Comparison of ENCODE assay signal across 22 mouse cellular contexts in the genomic region with DNA sequence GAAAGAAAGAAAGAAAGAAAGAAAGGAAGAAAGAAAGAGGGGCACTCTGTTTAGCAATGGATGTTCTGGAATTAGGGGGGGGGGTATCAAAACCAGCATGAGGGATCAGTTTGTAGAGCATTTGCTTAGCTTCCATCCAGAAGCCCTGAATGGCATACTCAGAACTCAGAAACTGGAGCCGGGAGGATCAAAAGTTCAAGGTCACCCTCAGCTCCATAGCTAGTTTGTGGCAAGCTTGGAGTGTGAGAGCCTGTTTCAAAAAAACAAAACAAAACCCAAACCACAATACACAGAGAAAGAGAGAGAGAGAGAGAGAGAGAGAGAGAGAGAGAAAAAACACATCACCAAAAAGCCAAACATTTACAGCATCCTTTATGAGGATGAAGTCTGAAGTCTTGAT. TPM values are rescaled to one million over a fixed set of nuclear protein-coding genes. Genes with fewer than 3 reads are reported as not detected.
DNase-seq lines count a peak whose midpoint lies in the region; TF ChIP-seq lines count a peak whose summit lies in the region.
"Had no signal": no experiment of that assay in that cellular context is flagged by ENCODE, and none has a peak within 500 bp of the region (broad histone marks: within the 10 kb centered on the region; RNA-seq: fewer than 3 reads in every experiment).

No protein-coding gene starts in this region.

- DNase-seq in 416B (ENCODE audit: low read depth) (peak; percentile 61), R1 (ENCODE audit: low read depth, low spot score) (peak; percentile 74)
- DNase-seq in thymus, postnatal 25 days: no peak
- DNase-seq in left cerebral cortex, adult 8-10 months (ENCODE audit: low spot score in 2 of 2): no peak
- no peak for DNase-seq in adrenal gland, postnatal 36 days
- DNase-seq: adrenal gland, adult 8-10 months; adrenal gland, postnatal 14 days; B cell, adult 2 months; cerebellum, adult 11 months; cerebellum, adult 18-20 months; cerebellum, adult 8-10 months; cerebellum, postnatal 10 days; cerebellum, postnatal 25 days; forebrain, postnatal 0 days had no signal

- H3K27ac ChIP-seq in ES-Bruce4 (ENCODE audit: insufficient read depth, low read length): 0 out of 2 replicates have a peak overlapping the region, but pooled peaks have one; percentile 37
- H3K27ac ChIP-seq: embryonic facial prominence, embryonic 10.5 days; embryonic facial prominence, embryonic 12.5 days; forebrain, embryonic 13.5 days; forebrain, embryonic 15.5 days had no signal

- H3K9ac ChIP-seq in ES-Bruce4 (ENCODE audit: low read depth, poor library complexity, severe bottlenecking): no peak overlapping the region
- H3K9ac ChIP-seq: embryonic facial prominence, embryonic 12.5 days; forebrain, embryonic 13.5 days; forebrain, embryonic 15.5 days; forebrain, postnatal 0 days had no signal

- TF ChIP-seq EP300 in ES-Bruce4 (IDR thresholded peaks at IDR 0.05; ENCODE audit: insufficient read depth, low read depth, low read length): no peak

- TF ChIP-seq POLR2A in ES-Bruce4 (IDR thresholded peaks at IDR 0.05; ENCODE audit: insufficient read depth, low read length): no peak

- no peak for TF ChIP-seq CTCF in ES-Bruce4 (IDR thresholded peaks at IDR 0.05; ENCODE audit: low read depth, low read length)

- no peak overlapping the region for H3K4me3 ChIP-seq in ES-Bruce4 (ENCODE audit: low read depth, low read length)
- H3K4me3 ChIP-seq: embryonic facial prominence, embryonic 10.5 days; embryonic facial prominence, embryonic 12.5 days; forebrain, embryonic 13.5 days; forebrain, embryonic 15.5 days had no signal

- peaks cover 19% of the 10 kb centered on the region for H3K4me1 ChIP-seq in ES-Bruce4 (ENCODE audit: control insufficient read depth, insufficient read depth, low read length)
- H3K4me1 ChIP-seq: forebrain, embryonic 15.5 days had no signal

- H3K27me3 ChIP-seq in ES-Bruce4 (ENCODE audit: control insufficient read depth, insufficient read depth, low read length, poor library complexity, severe bottlenecking): no peaks in the 10 kb centered on the region
- H3K27me3 ChIP-seq: CH12.LX; embryonic facial prominence, embryonic 12.5 days; Patski had no signal

- H3K36me3 ChIP-seq in ES-Bruce4 (ENCODE audit: control insufficient read depth, insufficient read depth, low read length, poor library complexity, severe bottlenecking): no peaks in the 10 kb centered on the region
- H3K36me3 ChIP-seq: embryonic facial prominence, embryonic 12.5 days; forebrain, embryonic 15.5 days had no signal

- H3K9me3 ChIP-seq in ES-Bruce4 (replicated peaks; ENCODE audit: control insufficient read depth, insufficient read depth, low read length, poor library complexity, severe bottlenecking): no peaks in the 10 kb centered on the region
- H3K9me3 ChIP-seq: embryonic facial prominence, embryonic 10.5 days; embryonic facial prominence, embryonic 12.5 days; forebrain, embryonic 13.5 days; forebrain, embryonic 15.5 days; G1E had no signal

RNA-seq across cellular contexts. Expression of a gene that starts 57.1 kb away (rescaled TPM):
- 25.9 and 31.5 TPM in 2 replicates for polyA plus RNA-seq in ES-Bruce4 (2011; ENCODE audit: insufficient read depth, insufficient read length, low read depth, missing spikeins)
- 10 to 100 TPM; 30.6 to 49.4 (median 43.4) TPM for total RNA-seq in left cerebral cortex, adult 8-10 months (2022)
- 10 to 100 TPM; 54.1 to 71.5 TPM for total RNA-seq in adrenal gland, postnatal 36 days (2021)

Comparison
In these comparisons a context has a peak if more than half of its experiments do, and no peak if none do; other contexts are left out.
1. DNase-seq: peak in 416B (single experiment) and R1 (single experiment); none in thymus, postnatal 25 days (single experiment), left cerebral cortex, adult 8-10 months (0 of 2) and adrenal gland, postnatal 36 days (0 of 2).